Mouse (Mus musculus) stomach, embryonic 15.5 days (tissue): Measurements from ENCODE around the gene Glod4. TPM values are rescaled to one million over a fixed set of nuclear protein-coding genes. Genes with fewer than 3 reads are reported as not detected.
A peak's percentile ranks its signal among the peaks of the same experiment; 100 is the strongest.

ENCODE experiments used
- ATAC-seq: fragments of 200-750 bp; cut with Nextera tagmentation; 2 replicates; pipeline ENCODE4 v1.8.0; 2017; ENCODE audit warnings: low read depth, moderate number of reproducible peaks, moderate TSS enrichment; ENCODE audit not compliant: insufficient read depth, low FRiP score
- H3K27ac ChIP-seq: fragments of 300-500 bp; sonication (generic); 2 replicates; pipeline ENCODE4 v1.5.1; 2015; ENCODE audit warnings: mild to moderate bottlenecking, inconsistent platforms
- H3K27me3 ChIP-seq: fragments of 300-500 bp; sonication (generic); replicated peaks from 2 replicates; pipeline ENCODE4 v1.6.1; 2015; ENCODE audit warnings: inconsistent platforms
- H3K36me3 ChIP-seq: fragments of 300-500 bp; sonication (generic); 2 replicates; pipeline ENCODE4 v1.6.1; 2015; ENCODE audit warnings: inconsistent platforms
- H3K4me1 ChIP-seq: fragments of 300-500 bp; sonication (generic); 2 replicates; pipeline ENCODE4 v1.6.1; 2015; ENCODE audit warnings: inconsistent platforms
- H3K4me2 ChIP-seq: fragments of 300-500 bp; sonication (generic); 2 replicates; pipeline ENCODE4 v1.6.1; 2015; ENCODE audit warnings: mild to moderate bottlenecking, inconsistent platforms
- H3K4me3 ChIP-seq: fragments of 300-500 bp; sonication (generic); replicated peaks from 2 replicates; pipeline ENCODE4 v1.5.1; 2015; ENCODE audit warnings: inconsistent platforms
- H3K9ac ChIP-seq: fragments of 300-500 bp; sonication (generic); 2 replicates; pipeline ENCODE4 v1.6.1; 2015; ENCODE audit warnings: inconsistent platforms
- H3K9me3 ChIP-seq: fragments of 300-500 bp; sonication (generic); 2 replicates; pipeline ENCODE4 v1.6.1; 2016; ENCODE audit warnings: inconsistent platforms
- WGBS: fragments of 180-500 bp; shearing (Covaris S2); methylation state at CpG from one replicate; pipeline ENCODE4 v1.1.7; 2015; 5-methylcytosine and 5-hydroxymethylcytosine counted together
- polyA plus RNA-seq: library from polyadenylated mRNA; unstranded; fragments of >200 nt; fragmentation: Nextera tagmentation; extraction: Ambion mirVana; gene quantifications from 2 replicates; pipeline ENCODE4 v1.2.1, GENCODE M21; 2015

Gene Glod4
- 119 and 123 TPM in 2 replicates for polyA plus RNA-seq

DNA sequence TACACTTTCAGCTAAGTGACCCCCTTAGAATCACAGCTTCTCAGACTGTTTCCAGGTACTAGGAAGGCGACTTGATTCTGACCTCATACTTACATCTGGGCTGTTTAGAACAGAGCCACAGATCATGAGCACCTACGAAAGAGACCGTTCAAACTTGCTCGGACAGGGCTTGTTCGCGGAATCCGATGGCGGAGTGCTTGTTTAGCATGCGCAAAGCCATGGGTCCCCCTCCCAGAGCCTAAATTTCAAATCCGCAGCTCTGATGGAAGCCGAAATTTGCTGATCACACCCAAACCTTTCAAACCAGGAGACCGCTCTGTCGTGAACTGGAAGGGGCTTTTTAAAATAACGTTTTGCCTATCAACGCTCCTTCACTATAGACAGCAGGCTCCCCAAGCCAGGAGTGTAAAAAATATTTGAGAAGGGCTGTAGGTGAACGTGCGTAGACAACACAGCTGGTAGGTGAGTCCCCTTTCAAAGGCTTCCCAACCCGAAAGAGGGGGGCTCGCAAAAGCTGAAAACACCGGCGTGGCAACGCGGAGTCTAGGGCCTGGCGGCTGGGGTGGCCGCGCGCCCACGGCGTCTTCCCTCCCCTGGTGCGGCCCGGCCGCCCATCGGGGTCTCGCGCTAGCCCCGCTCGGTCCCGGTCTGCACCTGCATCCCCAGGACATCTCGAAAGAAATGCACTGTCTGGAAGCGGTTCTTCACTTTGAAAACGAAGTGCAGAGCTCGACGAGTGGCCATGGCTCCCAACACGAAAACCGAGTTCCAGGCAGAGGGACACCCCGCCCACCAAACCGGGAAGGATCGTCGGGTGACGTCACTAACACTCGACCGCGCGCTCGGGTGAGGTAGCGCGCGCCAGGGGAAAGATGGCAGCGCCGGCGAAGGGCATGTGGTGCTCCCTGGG, at the start of gene Glod4, which contains the start of gene Mrm3:
Glod4 (minus strand) TSS at position 825 of the 910 bp plus-strand sequence.
Mrm3 (plus strand) TSS at position 815 of the 910 bp plus-strand sequence.
- H3K4me3 ChIP-seq = peak within 1 kb of the TSS; percentile 86
- 0 out of 2 replicates have a peak, but pooled peaks cover 6% of the 10 kb centered on the region for H3K4me1 ChIP-seq
- ATAC-seq = peak; percentile 81
- H3K9ac ChIP-seq = peak within 1 kb of the TSS; percentile 83
- no peaks in the 10 kb centered on the region for H3K27me3 ChIP-seq
- H3K9me3 ChIP-seq = no peaks in the 10 kb centered on the region
- H3K27ac ChIP-seq = peak within 1 kb of the TSS; percentile 74
- under 1% methylated on average over 61 of the region's 61 CpGs for WGBS
- H3K36me3 ChIP-seq = peaks cover 11% of the 10 kb centered on the region
- peak within 1 kb of the TSS; percentile 80 for H3K4me2 ChIP-seq

DNA sequence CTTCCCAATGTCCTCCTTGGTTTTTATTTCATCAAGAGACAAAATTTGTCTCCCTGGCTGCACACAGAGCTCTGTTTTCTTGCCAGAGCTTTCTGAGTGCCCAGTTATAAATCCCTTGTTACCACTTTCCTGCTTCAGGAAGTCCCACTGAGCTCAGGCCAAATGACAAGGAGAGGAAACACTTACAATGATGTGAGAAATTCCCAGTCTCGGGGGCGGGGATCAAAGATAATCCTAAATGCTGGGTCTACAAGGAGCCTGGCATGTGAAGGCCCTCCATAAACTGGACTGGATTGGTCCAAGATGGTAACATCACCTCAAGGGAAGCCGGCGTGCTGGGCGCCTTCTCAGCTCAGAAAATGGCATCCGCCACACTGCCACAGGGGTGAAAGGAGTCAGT, 49.3 kb upstream of the Glod4 start:
- H3K9ac ChIP-seq = no peak overlapping the region
- 84% methylated on average over 6 of the region's 6 CpGs for WGBS
- no peak for ATAC-seq

DNA sequence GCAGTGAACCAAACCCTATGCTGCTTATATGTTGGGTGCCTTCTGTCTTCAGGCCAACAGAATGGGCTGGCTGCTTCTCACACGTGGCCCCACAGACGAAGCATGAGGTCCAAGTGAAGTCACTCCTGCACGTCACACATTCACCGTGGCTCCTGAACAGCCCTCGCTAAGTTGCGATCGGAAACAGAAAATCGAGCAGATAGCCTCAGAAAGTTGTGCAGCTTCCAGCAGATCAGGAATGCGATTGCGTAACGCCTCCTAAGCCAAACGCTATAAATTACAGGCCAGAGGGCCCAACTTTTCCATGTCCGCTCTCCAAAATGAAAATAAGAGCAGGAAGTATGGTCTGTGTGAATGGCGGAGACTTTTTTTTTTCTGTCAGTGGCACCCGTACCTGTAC, 48.9 kb upstream of the Glod4 start:
- Histone ChIP-seq H3K27ac (peak overlapping the region; percentile 46), H3K4me2 (no peak overlapping the region), H3K27me3 (no peaks in the 10 kb centered on the region), H3K9ac (no peak overlapping the region), H3K36me3 (no peaks in the 10 kb centered on the region), H3K4me1 (peaks cover 38% of the 10 kb centered on the region), H3K4me3 (no peak overlapping the region), H3K9me3 (no peaks in the 10 kb centered on the region)
- 49% methylated on average over 15 of the region's 15 CpGs for WGBS
- no peak for ATAC-seq

More for the DNA sequence above, 49.3 kb upstream of the Glod4 start:
- H3K4me2 ChIP-seq = no peak overlapping the region
- no peaks in the 10 kb centered on the region for H3K9me3 ChIP-seq
- H3K36me3 ChIP-seq = no peaks in the 10 kb centered on the region
- H3K27ac ChIP-seq = peak overlapping the region; percentile 46
- peaks cover 36% of the 10 kb centered on the region for H3K4me1 ChIP-seq
- H3K27me3 ChIP-seq = no peaks in the 10 kb centered on the region
- no peak overlapping the region for H3K4me3 ChIP-seq

DNA sequence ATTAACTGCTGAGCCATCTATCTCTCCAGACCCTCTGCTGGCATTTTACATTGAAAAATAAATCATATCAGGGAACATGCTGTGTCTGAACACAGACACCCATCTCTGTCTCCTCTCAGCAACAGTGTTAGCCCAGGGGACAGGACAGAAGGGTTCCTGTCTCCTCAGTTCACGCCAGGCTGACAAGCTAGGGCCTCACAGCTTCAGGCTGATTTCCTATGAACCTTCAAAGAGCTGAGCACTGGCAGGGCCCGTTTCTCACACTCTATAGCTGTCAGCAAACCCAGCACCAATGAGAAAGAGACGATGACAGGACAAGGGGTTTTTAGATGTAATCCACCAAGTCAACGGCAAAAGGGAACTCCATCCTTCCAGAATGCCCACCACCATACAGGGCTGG, 48.4 kb upstream of the Glod4 start:
- Histone ChIP-seq H3K4me3 (no peak overlapping the region), H3K4me1 (peaks cover 42% of the 10 kb centered on the region), H3K9me3 (no peaks in the 10 kb centered on the region), H3K27me3 (no peaks in the 10 kb centered on the region), H3K27ac (peak overlapping the region; percentile 46; the same call in 1 of the 2 replicates), H3K9ac (no peak overlapping the region), H3K4me2 (no peak overlapping the region), H3K36me3 (no peaks in the 10 kb centered on the region)
- 72% methylated on average over 4 of the region's 4 CpGs for WGBS
- no peak for ATAC-seq

DNA sequence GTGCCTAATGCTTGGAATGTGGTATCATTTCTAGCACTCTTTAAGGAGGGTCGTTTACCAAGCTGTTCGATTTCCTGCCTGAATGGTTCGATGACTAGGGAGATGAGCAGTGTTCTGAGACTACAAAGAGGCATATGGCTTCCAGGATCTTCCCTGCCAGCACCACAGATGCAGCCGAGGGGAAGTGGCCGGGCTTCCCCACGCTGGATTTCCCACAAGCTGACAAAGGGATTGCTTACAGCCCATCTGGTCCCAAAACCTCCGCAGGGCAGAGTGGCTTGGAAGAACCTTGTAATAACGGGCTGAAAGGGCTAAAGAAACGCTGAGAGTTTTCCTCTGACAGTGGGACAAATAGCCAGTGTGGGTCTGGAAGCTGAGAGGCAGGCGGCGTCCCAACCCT, 46.8 kb upstream of the Glod4 start:
- Histone ChIP-seq H3K36me3 (no peaks in the 10 kb centered on the region), H3K4me3 (no peak overlapping the region), H3K4me2 (no peak overlapping the region), H3K4me1 (peaks cover 51% of the 10 kb centered on the region), H3K27ac (peak overlapping the region; percentile 42), H3K9ac (no peak overlapping the region), H3K27me3 (no peaks in the 10 kb centered on the region), H3K9me3 (no peaks in the 10 kb centered on the region)
- ATAC-seq = no peak
- WGBS = 42% methylated on average over 11 of the region's 11 CpGs

DNA sequence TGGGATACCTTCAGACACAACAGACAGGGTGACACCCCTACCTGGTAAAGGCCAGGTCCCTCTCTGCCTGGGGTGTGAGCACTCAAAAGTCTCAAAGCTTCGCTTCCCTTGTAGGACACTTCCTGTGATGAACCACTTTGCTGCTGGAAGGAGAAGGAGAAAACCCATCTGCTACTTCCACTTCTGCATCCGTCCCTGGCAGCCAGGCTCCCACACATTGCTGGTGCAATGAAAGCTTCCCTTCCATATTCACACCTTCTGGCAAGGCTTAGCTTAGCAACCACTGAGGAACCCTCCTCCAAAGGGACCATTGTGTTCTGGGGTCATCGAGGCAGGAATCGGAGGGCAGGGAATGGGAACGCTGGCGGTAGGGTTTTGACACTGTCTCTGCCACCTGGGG, 45.1 kb upstream of the Glod4 start:
- H3K36me3 ChIP-seq = no peaks in the 10 kb centered on the region
- 84% methylated on average over 6 of the region's 6 CpGs for WGBS
- no peak overlapping the region for H3K4me2 ChIP-seq
- H3K4me3 ChIP-seq = no peak overlapping the region
- H3K9ac ChIP-seq = no peak overlapping the region
- H3K27me3 ChIP-seq = no peaks in the 10 kb centered on the region
- peaks cover 44% of the 10 kb centered on the region for H3K4me1 ChIP-seq
- H3K27ac ChIP-seq = no peak overlapping the region
- no peak for ATAC-seq
- H3K9me3 ChIP-seq = no peaks in the 10 kb centered on the region

DNA sequence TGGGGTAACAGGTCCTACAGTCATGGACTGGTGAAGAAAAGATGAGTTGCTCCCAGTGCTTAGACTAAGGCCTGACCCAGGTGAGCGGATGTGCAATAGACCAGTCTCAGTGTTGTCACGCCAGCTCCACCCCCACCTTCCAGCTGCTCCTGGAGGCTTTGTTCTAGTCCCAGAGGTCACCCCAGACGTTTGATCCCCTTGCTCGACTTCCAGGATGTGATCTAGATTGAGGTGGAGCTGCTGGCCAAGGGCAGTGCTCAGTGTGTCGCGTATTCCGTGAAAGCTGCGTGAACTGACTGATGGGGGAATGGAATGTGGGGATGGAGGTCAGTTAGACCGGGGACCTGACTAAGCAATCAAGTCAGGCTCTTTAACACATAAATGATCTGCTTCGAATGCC, 43.8 kb upstream of the Glod4 start:
- WGBS = 51% methylated on average over 10 of the region's 10 CpGs
- Histone ChIP-seq H3K36me3 (no peaks in the 10 kb centered on the region), H3K9me3 (no peaks in the 10 kb centered on the region), H3K4me2 (no peak overlapping the region), H3K4me1 (peaks cover 31% of the 10 kb centered on the region), H3K27ac (no peak overlapping the region), H3K27me3 (no peaks in the 10 kb centered on the region), H3K4me3 (no peak overlapping the region), H3K9ac (no peak overlapping the region)
- 0 out of 2 replicates have a peak, but pooled peaks have one; percentile 29 for ATAC-seq

DNA sequence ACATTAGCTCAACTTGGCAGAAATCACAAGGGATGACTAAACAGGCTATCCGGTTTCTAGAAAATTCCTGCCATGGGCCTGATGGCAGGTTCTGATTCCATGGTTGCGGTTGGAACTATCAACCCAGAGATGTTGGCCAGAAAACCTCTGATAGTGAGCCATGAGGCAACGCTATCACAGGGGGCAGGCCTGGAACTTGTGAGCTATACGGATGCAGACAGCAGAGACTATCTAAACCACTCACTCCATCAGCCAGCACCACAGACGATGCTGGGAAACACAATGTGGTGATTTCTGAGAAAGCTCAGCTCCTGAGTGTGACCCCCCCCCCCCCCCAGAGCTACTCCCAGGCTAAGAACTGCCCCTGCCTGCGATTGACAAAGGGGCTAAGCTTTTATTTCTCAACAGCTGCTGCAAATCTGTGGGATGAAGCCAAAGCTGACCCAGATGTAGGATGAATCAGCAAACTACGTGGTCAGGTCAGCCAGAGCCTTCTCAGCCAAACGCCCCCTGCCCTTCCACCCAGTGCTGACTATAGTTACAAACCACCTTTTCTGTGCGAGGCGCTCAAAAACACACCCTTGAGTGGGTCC, 43.1 kb upstream of the Glod4 start:
- Histone ChIP-seq H3K9ac (no peak overlapping the region), H3K4me3 (no peak overlapping the region), H3K4me2 (no peak overlapping the region), H3K4me1 (peaks cover 26% of the 10 kb centered on the region), H3K9me3 (no peaks in the 10 kb centered on the region), H3K36me3 (no peaks in the 10 kb centered on the region), H3K27ac (no peak overlapping the region), H3K27me3 (no peaks in the 10 kb centered on the region)
- ATAC-seq = no peak
- 51% methylated on average over 10 of the region's 10 CpGs for WGBS

DNA sequence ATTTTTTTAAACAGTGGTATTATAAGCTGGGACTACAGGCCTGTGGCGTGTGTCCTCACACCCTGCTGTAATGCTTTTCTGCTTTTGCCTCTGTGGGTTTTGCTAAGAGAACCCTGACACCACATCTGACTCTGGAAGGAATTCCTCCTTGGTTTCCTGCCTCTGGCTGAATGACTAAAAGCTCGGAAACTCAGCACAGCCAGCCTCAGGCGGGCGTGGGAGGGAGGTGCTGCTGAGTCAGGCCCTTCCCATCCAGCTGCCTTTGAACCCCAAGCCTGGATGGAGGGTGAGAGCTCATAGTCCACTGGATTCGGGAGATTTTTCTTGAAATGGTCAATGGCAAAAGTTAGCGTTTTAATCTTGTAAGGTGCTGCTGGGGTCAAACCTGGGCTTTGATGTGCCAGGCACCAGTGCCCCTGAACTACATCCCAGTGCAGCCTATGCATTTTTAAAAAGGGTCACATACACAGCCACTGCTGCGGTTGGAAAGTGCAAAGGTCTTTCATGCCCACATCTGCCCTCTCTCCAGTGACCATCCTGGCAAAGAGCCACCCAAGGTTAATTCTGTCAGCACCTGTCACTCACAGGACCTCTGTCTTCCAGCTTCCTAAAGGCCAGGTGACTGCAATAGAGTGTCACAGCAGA, 42.0 kb upstream of the Glod4 start:
- Histone ChIP-seq H3K9me3 (no peaks in the 10 kb centered on the region), H3K27me3 (no peaks in the 10 kb centered on the region), H3K4me3 (no peak overlapping the region), H3K4me2 (no peak overlapping the region), H3K36me3 (no peaks in the 10 kb centered on the region), H3K4me1 (peaks cover 24% of the 10 kb centered on the region), H3K27ac (no peak overlapping the region), H3K9ac (no peak overlapping the region)
- WGBS = 48% methylated on average over 7 of the region's 7 CpGs
- ATAC-seq = 0 out of 2 replicates have a peak, but pooled peaks have one; percentile 21

DNA sequence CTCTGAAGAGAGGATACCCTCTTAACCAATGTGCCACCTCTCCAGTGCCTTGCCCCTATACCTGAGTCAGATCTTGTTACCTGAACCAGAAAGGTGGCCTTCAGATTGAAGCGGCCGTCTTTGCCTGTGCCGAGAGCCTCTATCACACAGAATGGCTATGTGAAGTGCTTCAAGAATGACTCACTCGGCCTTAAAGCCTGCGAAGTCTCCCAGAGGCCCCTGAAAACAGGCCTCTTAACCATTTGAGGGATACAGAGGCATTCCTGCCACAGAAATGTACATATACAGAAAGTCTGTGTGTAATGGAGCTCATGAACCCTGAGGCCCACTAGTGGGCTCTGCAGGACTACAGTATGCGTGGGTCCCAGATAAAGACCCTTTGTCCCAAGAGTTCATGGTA, 40.3 kb upstream of the Glod4 start:
- Histone ChIP-seq H3K4me3 (no peak overlapping the region), H3K4me1 (peaks cover 25% of the 10 kb centered on the region), H3K9ac (no peak overlapping the region), H3K27ac (no peak overlapping the region), H3K27me3 (no peaks in the 10 kb centered on the region), H3K4me2 (no peak overlapping the region), H3K9me3 (no peaks in the 10 kb centered on the region), H3K36me3 (no peaks in the 10 kb centered on the region)
- 87% methylated on average over 6 of the region's 6 CpGs for WGBS
- ATAC-seq = no peak

DNA sequence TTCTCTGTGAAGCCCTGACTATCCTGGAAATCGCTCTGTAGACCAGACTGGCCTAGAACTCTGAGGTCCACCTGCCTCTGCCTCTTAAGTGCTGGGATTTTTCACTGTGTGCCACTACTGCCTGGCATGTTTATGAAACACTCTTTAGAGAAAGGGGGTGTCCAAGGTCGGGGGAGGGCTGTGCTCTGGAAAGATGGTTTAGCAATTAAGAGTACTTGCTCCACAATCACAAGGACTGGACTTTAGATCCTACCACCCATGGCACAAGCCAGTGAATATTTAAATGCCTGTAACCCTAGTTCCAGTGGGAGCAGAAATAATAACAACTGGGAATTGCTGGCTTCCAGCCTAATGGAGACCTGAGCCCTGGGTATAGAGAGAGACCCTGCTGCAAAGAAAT, 36.4 kb upstream of the Glod4 start:
- Histone ChIP-seq H3K27ac (no peak overlapping the region), H3K4me2 (no peak overlapping the region), H3K9ac (no peak overlapping the region), H3K27me3 (no peaks in the 10 kb centered on the region), H3K9me3 (no peaks in the 10 kb centered on the region), H3K4me1 (peaks cover 3% of the 10 kb centered on the region; the same call in 1 of the 2 replicates), H3K36me3 (0 out of 2 replicates have a peak, but pooled peaks cover 4% of the 10 kb centered on the region), H3K4me3 (no peak overlapping the region)
- 43% methylated on average over 2 of the region's 2 CpGs for WGBS
- no peak for ATAC-seq
